Mouse (Mus musculus): ENCODE measurements around the gene Mrm1. TPM values are rescaled to one million over a fixed set of nuclear protein-coding genes. Genes with fewer than 3 reads are reported as not detected.
"Not testable (repeated sequence)": the region's sequence is repeated elsewhere in the genome, so short reads cannot be mapped to it uniquely, and the experiment has no call there.

Gene Mrm1
- total RNA-seq (2021): 10 to 100 TPM; 19.3 to 19.4 TPM

- DNase-seq (ENCODE audit: low spot score in 2 of 2): peak; percentile 91 to 92
- intact Hi-C loops (cut with DNase I): no loop called here
Observed at GRCm38 (mm10) chr11:84818961-84819692, at the start of gene Mrm1. Gene Mrm1, minus strand, starts transcription at chr11:84819515.

GRCm38 (mm10) chr11:84868786-84869259 lies 49.5 kb upstream of the Mrm1 start:
- intact Hi-C loops (cut with DNase I): loop anchor here (5.0 kb wide), 1 partner anchor 37 kb away; no protein-coding TSS in a partner anchor
- DNase-seq (ENCODE audit: low spot score in 2 of 2): no peak

- DNase-seq (ENCODE audit: low spot score in 2 of 2): no peak
- intact Hi-C loops (cut with DNase I): loop anchor here (5.0 kb wide), 1 partner anchor 35 kb away; no protein-coding TSS in a partner anchor
Observed at GRCm38 (mm10) chr11:84867586-84867985, 48.3 kb upstream of the Mrm1 start.

- intact Hi-C loops (cut with DNase I): loop anchor here (5.0 kb wide), 1 partner anchor 33 kb away; no protein-coding TSS in a partner anchor
- no peak for DNase-seq (ENCODE audit: low spot score in 2 of 2)
Observed at GRCm38 (mm10) chr11:84865268-84865667, 46.0 kb upstream of the Mrm1 start.

GRCm38 (mm10) chr11:84855285-84855684 lies 36.0 kb upstream of the Mrm1 start:
- intact Hi-C loops (cut with DNase I): no loop called here
- no peak for DNase-seq (ENCODE audit: low spot score in 2 of 2)

- intact Hi-C loops (cut with DNase I): no loop called here
Observed at GRCm38 (mm10) chr11:84847475-84848090, 28.3 kb upstream of the Mrm1 start.

GRCm38 (mm10) chr11:84846741-84847474 lies 27.6 kb upstream of the Mrm1 start:
- intact Hi-C loops (cut with DNase I): no loop called here
- no peak for DNase-seq (ENCODE audit: low spot score in 2 of 2)

More at GRCm38 (mm10) chr11:84847475-84848090, 28.3 kb upstream of the Mrm1 start:
- DNase-seq (ENCODE audit: low spot score in 2 of 2): no peak

- DNase-seq (ENCODE audit: low spot score in 2 of 2): no peak
- intact Hi-C loops (cut with DNase I): no loop called here
Observed at GRCm38 (mm10) chr11:84839330-84839729, 20.0 kb upstream of the Mrm1 start.

GRCm38 (mm10) chr11:84829495-84829894 lies 10.2 kb upstream of the Mrm1 start:
- DNase-seq (ENCODE audit: low spot score in 2 of 2); intact Hi-C loops (cut with DNase I): not testable (repeated sequence)

GRCm38 (mm10) chr11:84828516-84829399 lies 9.4 kb upstream of the Mrm1 start, which contains the start of gene Dhrs11:
Gene Dhrs11, minus strand, starts transcription at chr11:84828994.
- intact Hi-C loops (cut with DNase I): no loop called here
- DNase-seq (ENCODE audit: low spot score in 2 of 2): peak; percentile 85 to 88

GRCm38 (mm10) chr11:84827901-84828503 lies 8.7 kb upstream of the Mrm1 start:
- intact Hi-C loops (cut with DNase I): no loop called here
- DNase-seq (ENCODE audit: low spot score in 2 of 2): no peak

- no peak for DNase-seq (ENCODE audit: low spot score in 2 of 2)
- intact Hi-C loops (cut with DNase I): no loop called here
Observed at GRCm38 (mm10) chr11:84827492-84827891, 8.2 kb upstream of the Mrm1 start.

GRCm38 (mm10) chr11:84826185-84826584 lies 6.9 kb upstream of the Mrm1 start:
- intact Hi-C loops (cut with DNase I): no loop called here
- peak; percentile 47 to 50 for DNase-seq (ENCODE audit: low spot score in 2 of 2)

- intact Hi-C loops (cut with DNase I): no loop called here
- DNase-seq (ENCODE audit: low spot score in 2 of 2): no peak
Observed at GRCm38 (mm10) chr11:84825261-84825807, 6.0 kb upstream of the Mrm1 start.

- no peak for DNase-seq (ENCODE audit: low spot score in 2 of 2)
- intact Hi-C loops (cut with DNase I): no loop called here
Observed at GRCm38 (mm10) chr11:84823484-84823897, 4.2 kb upstream of the Mrm1 start.

GRCm38 (mm10) chr11:84822487-84822886 lies 3.2 kb upstream of the Mrm1 start:
- intact Hi-C loops (cut with DNase I): no loop called here
- DNase-seq (ENCODE audit: low spot score in 2 of 2): no peak

GRCm38 (mm10) chr11:84821131-84821770 lies 1.9 kb upstream of the Mrm1 start:
- DNase-seq (ENCODE audit: low spot score in 2 of 2): no peak
- intact Hi-C loops (cut with DNase I): no loop called here

Data from left cerebral cortex, postnatal 36 days (tissue).